Mouse (Mus musculus): Measurements from ENCODE around the gene March6. TPM values are rescaled to one million over a fixed set of nuclear protein-coding genes. Genes with fewer than 3 reads are reported as not detected.

The March6 gene
- polyA plus RNA-seq, 1 experiment: 23.7 TPM

DNA sequence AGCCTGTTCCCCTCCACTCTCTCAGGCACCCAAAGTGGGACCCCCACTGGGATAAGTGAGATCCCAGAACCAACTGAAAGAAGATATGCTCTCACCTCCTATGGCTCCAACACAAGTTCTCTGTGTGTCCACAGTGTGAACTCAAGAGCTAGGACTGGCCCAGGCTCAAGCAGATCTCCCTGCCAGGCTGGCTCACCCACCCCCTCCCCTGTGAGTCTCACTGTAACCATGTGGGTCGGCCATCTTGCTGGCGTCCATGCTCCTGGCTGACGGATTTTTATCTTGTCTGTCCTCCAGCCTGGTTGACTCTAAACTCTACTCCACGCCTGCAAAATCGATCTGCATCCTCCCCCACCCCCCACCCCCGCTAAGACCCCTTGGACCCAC, 113.5 kb downstream of the March6 start:
- DNase-seq (ENCODE audit: low read depth): no peak

DNA sequence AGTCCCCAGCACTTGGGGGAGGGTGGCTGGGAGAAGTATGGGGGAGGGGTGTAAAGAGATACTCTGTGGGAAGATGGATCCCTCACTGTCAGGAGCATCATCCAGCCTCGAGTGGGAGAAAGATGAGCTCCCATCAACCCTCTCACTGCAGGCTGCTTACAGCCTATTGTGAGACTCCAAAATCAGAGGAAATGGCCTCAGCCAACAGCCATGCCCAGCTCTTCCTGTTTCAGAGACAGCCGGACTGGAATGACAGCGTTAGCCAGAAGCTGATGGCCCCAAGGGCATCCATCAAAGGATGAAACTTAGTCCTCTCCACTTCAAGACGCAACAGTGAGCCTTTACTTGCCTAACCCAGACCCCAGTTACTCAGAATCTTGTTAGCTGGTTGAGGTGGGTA, 115.7 kb downstream of the March6 start:
- DNase-seq (ENCODE audit: low read depth): no peak

DNA sequence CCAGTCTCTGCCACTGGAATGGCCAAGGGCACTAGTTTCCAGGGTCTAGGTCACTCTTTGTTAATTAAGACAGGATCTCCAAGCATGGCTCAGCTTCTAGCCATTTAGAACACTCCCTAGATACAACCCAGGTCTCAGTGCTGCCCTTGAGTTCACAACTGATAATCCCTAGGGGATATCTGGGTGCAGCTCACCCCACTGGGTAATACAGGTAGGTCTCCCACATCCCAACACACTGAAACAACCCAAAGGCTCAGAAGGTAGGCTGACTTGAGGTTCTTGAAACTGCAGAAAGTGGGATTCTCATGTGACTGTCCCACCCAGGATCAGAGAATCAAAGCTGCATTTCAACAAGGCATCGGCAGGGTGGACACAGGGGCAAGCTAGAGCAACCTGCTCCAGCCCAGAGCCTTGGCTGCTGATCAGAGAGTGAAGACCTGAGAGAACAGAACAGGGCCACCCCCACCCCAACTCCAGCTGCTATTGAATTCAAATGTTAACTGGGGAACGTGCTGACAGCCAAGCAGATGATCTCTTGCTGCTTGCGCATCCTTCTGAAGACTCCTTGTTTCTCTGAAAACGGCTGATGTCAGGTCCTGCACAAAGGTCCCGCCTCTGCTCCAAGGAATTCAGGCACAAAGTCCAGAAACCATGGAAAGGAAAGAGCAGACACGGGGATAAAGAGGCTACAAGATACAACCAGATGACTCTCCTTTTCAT, 116.5 kb downstream of the March6 start:
- no peak for DNase-seq (ENCODE audit: low read depth)

DNA sequence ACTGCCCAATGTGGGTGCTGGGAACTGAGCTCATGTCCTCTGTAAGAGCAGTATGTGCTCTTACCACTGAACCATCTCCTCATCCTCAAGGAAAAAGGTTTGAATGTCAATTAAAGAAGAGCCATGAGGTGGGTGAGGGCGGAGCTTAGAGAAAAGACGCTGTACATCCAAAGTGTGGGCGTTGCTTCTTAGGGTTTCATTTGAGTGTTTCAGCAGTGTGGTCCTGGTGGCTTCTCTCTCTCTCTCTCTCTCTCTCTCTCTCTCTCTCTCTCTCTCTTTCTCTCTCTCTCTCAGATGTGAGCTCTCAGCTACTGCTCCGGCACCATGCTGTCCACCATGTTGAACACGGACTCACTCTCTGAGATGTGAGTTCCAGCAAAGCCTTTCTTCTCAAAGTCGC, 117.2 kb downstream of the March6 start:
- no peak for DNase-seq (ENCODE audit: low read depth)

DNA sequence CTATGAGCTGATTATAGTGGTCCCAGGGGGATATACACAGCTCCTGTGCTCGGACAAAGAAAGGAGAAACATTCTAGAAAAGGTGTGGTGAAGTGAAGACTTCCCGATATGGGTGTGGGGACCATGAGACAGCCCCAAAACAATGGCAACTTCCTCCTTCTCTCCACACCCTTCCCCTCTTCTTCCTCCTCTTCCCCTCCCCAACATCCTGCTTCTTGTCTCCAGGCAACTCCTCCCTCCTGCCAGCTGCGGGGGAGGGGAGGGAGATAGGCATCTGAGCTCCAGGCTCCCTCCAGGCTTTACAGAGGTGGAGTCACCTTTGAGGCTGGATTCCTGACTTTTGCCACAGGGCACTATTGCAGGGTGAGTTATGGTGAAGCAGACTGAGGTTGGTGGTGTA, 117.9 kb downstream of the March6 start:
- no peak for DNase-seq (ENCODE audit: low read depth)

DNA sequence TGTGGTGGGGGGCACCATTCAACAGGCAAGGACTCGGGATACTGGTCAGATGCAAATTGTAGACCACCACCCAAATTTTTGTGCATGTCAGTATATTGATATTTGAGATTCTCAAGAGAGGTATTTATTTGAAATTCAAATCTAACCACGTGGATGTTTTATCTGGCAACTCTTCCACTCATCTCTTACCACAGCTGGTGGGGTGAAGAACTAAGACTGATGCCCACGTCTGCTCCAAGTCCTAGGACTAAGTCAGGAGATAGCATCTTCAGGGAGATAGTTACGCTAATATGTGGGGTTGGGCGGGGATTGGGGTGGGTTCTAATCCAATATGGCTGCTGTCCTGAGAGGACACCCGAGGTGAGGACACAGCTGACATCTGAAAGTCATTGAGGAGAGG, 118.4 kb downstream of the March6 start:
- no peak for DNase-seq (ENCODE audit: low read depth)

DNA sequence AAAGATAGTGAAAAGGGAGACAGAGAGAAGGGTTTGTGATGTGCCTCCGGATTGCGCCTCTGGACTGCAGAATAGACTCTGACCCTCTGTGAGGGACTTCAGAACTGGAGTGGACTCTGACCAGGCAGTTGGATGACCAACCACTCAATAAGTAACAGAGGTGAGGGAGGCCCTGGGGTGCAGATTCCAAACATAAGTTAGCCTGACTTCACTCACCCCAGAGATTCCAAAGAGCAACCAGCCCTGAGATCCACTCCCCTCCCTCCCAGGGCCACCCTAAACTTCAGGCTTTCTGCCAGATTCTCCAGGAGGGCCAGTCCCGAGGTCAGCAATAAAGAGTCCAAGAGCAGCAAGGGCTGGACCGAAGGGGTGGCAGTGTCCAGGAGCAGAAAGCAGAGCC, 123.4 kb downstream of the March6 start:
- DNase-seq (ENCODE audit: low read depth): no peak

DNA sequence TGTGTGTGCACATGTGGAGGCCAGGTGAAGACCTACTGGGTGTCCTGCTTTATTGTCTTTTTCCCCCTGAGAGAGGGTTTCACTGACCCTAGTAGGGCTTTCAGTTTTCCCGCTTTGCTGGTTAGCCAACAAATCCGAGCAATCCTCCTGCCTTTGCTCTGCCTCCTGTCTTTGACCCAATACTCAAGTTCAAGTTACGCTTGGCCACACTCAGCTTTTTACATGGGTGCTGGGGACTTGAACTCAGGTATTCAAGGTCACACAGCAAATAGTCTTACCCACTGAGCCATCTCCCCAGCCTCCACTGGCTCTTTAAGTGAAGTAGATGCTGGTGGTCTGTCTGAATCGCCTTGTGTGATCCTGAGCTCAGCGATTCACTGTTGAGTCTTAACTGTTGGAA, 124.0 kb downstream of the March6 start:
- no peak for DNase-seq (ENCODE audit: low read depth)

Other genes starting within 250 kb of the March6 start
- 0.45 and 0.98 TPM in 2 replicates for gene Ankrd33b, start 163.3 kb downstream of the March6 start, polyA plus RNA-seq (2012; rRNA removed)
- gene Ropn1l, start 77.3 kb downstream of the March6 start, polyA plus RNA-seq (2012; rRNA removed): 5.3 and 8.2 TPM in 2 replicates
- gene Cmbl, start 34.3 kb upstream of the March6 start, polyA plus RNA-seq (2012; rRNA removed): 118 and 150 TPM in 2 replicates
- 103 and 106 TPM in 2 replicates for gene Cct5, start 70.8 kb upstream of the March6 start, polyA plus RNA-seq (2012; rRNA removed)
- 8.3 and 9.8 TPM in 2 replicates for gene Fam173b, start 70.8 kb upstream of the March6 start, polyA plus RNA-seq (2012; rRNA removed)